Comparison of ENCODE assay signal across 10 mouse cellular contexts in the genomic region with DNA sequence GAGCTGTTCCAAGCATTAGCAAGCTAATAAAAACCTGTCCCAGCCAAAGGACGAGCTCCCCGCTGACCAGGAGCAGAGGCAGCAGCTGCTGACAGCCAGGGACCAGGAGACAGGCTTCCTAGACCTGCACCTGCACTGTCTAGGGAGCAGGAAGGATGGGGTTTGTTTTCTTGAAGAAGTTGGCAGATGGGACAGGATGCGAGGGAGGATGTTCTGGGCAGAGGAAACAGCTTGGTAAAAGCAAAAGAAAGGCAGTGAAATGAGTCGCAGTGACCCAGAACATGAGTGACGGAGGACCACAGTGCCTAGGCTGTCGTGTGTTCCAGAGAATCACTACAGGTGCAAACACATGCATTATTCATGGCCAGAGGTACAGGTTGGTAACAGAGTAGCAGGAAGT. TPM values are rescaled to one million over a fixed set of nuclear protein-coding genes. Genes with fewer than 3 reads are reported as not detected.
DNase-seq lines count a peak whose midpoint lies in the region; TF ChIP-seq lines count a peak whose summit lies in the region.
"Had no signal": no experiment of that assay in that cellular context is flagged by ENCODE, and none has a peak within 500 bp of the region (broad histone marks: within the 10 kb centered on the region; RNA-seq: fewer than 3 reads in every experiment).

No protein-coding gene starts in this region.

- no peak for TF ChIP-seq CTCF in kidney, adult 2 months (conservative IDR thresholded peaks at IDR 0.05; ENCODE audit: insufficient read depth, insufficient read length, low read depth, low read length)

- peak; percentile 27 for DNase-seq in kidney, adult 2 months
- no peak for DNase-seq in kidney, postnatal 10 days
- peak; percentile 62 for DNase-seq in CD4-positive, CD25-positive, alpha-beta regulatory T cell, adult 2 months (ENCODE audit: low read depth, low spot score)
- DNase-seq in brain, adult 2 months (ENCODE audit: low read depth, low spot score) = peak; percentile 81
- DNase-seq in lung, postnatal 10 days = peak; percentile 55
- no peak for DNase-seq in Muller cell, postnatal 12 days (ENCODE audit: inconsistent ontology term)
- DNase-seq in ovary, postnatal 14 days (ENCODE audit: low spot score) = no peak
- no peak for DNase-seq in retina, embryonic 14.5 days (ENCODE audit: low spot score)

- WGBS in kidney, adult 2 months = 35% methylated on average over 6 of the region's 6 CpGs

- H3K4me1 ChIP-seq in kidney, adult 2 months (ENCODE audit: control insufficient read depth, insufficient read depth, low read length) = no peaks in the 10 kb centered on the region

- no peak overlapping the region for H3K27ac ChIP-seq in kidney, adult 2 months (ENCODE audit: insufficient read depth, low read depth, low read length)
- H3K27ac ChIP-seq: limb, embryonic 13.5 days had no signal

- H3K27me3 ChIP-seq in kidney, adult 2 months (replicated peaks; ENCODE audit: control insufficient read depth, insufficient read depth, low read length) = no peaks in the 10 kb centered on the region
- H3K27me3 ChIP-seq: limb, embryonic 13.5 days had no signal

- H3K4me3 ChIP-seq in kidney, adult 2 months (ENCODE audit: insufficient read depth, low read depth, low read length) = no peak overlapping the region
- H3K4me3 ChIP-seq: limb, embryonic 13.5 days; myocyte had no signal

- no peak for TF ChIP-seq POLR2A in kidney, adult 2 months (IDR thresholded peaks at IDR 0.05; ENCODE audit: low read depth, low read length)

- H3K36me3 ChIP-seq in kidney, adult 2 months (ENCODE audit: control insufficient read depth, insufficient read depth, low read length) = no peaks in the 10 kb centered on the region

RNA-seq across cellular contexts. Expression of gene Frmd6, which starts 27.7 kb away (rescaled TPM):
- polyA plus RNA-seq in kidney, adult 2 months (2012; rRNA removed) = 6.4 and 6.8 TPM in 2 replicates

Comparison
In these comparisons a context has a peak if more than half of its experiments do, and no peak if none do; other contexts are left out.
1. DNase-seq: peak in kidney, adult 2 months (single experiment), CD4-positive, CD25-positive, alpha-beta regulatory T cell, adult 2 months (single experiment), brain, adult 2 months (single experiment) and lung, postnatal 10 days (single experiment); none in kidney, postnatal 10 days (single experiment), Muller cell, postnatal 12 days (single experiment), ovary, postnatal 14 days (single experiment) and retina, embryonic 14.5 days (single experiment).